Mouse (Mus musculus): Measurements from ENCODE around the gene Dlgap1. TPM values are rescaled to one million over a fixed set of nuclear protein-coding genes. Genes with fewer than 3 reads are reported as not detected.
"Not testable (repeated sequence)": the region's sequence is repeated elsewhere in the genome, so short reads cannot be mapped to it uniquely, and the experiment has no call there.

Dlgap1 gene
- polyA plus RNA-seq, 1 experiment from 2014 or later = 0.08 TPM

- H3K4me1 ChIP-seq = no peaks in the 10 kb centered on the region
- no peaks in the 10 kb centered on the region for H3K9me3 ChIP-seq (replicated peaks)
- H3K27me3 ChIP-seq (replicated peaks) = peaks cover 54% of the 10 kb centered on the region
- WGBS (ENCODE audit: insufficient replicate concordance) = 4% methylated on average over 51 of the region's 51 CpGs
- no peak overlapping the region for H3K9ac ChIP-seq
- H3K36me3 ChIP-seq = no peaks in the 10 kb centered on the region
- peak overlapping the region; percentile 45 for H3K4me3 ChIP-seq
- ATAC-seq = no peak
- peak overlapping the region; percentile 61 for H3K4me2 ChIP-seq
- H3K27ac ChIP-seq = no peak overlapping the region
Observed at GRCm38 (mm10) chr17:70817862-70818451, 849.1 kb downstream of the Dlgap1 start.

GRCm38 (mm10) chr17:70823083-70823482 is 854.2 kb downstream of the Dlgap1 start:
- peaks cover 31% of the 10 kb centered on the region for H3K27me3 ChIP-seq (replicated peaks)
- peak overlapping the region; percentile 37 for H3K4me2 ChIP-seq
- no peaks in the 10 kb centered on the region for H3K9me3 ChIP-seq (replicated peaks)
- H3K9ac ChIP-seq = no peak overlapping the region
- 0 out of 2 replicates have a peak overlapping the region, but pooled peaks have one; percentile 1 for H3K4me3 ChIP-seq
- no peak overlapping the region for H3K27ac ChIP-seq
- H3K36me3 ChIP-seq = no peaks in the 10 kb centered on the region
- H3K4me1 ChIP-seq = no peaks in the 10 kb centered on the region
- WGBS (ENCODE audit: insufficient replicate concordance) = 61% methylated on average over 8 of the region's 8 CpGs
- no peak for ATAC-seq

- Histone ChIP-seq H3K9ac (no peak overlapping the region), H3K27me3 (replicated peaks) (peaks cover 12% of the 10 kb centered on the region; the same call in 1 of the 2 replicates), H3K36me3 (no peaks in the 10 kb centered on the region), H3K9me3 (replicated peaks) (no peaks in the 10 kb centered on the region), H3K27ac (no peak overlapping the region), H3K4me3 (no peak overlapping the region), H3K4me1 (no peaks in the 10 kb centered on the region), H3K4me2 (no peak overlapping the region)
- 65% methylated on average over 12 of the region's 12 CpGs for WGBS (ENCODE audit: insufficient replicate concordance)
- ATAC-seq = no peak
Observed at GRCm38 (mm10) chr17:70826227-70826626, 857.4 kb downstream of the Dlgap1 start.

GRCm38 (mm10) chr17:70827463-70828179 is 858.7 kb downstream of the Dlgap1 start:
- not testable (repeated sequence) for H3K27ac ChIP-seq; ATAC-seq; H3K4me2 ChIP-seq; H3K9ac ChIP-seq; H3K36me3 ChIP-seq; H3K9me3 ChIP-seq (replicated peaks); H3K4me1 ChIP-seq; H3K27me3 ChIP-seq (replicated peaks); H3K4me3 ChIP-seq
- 69% methylated on average over 11 of the region's 11 CpGs for WGBS (ENCODE audit: insufficient replicate concordance)

GRCm38 (mm10) chr17:70828180-70828528 is 859.3 kb downstream of the Dlgap1 start:
- 62% methylated on average over 4 of the region's 4 CpGs for WGBS (ENCODE audit: insufficient replicate concordance)

GRCm38 (mm10) chr17:70828569-70828968 is 859.7 kb downstream of the Dlgap1 start:
- Histone ChIP-seq H3K27ac (no peak overlapping the region), H3K4me3 (no peak overlapping the region), H3K4me1 (no peaks in the 10 kb centered on the region), H3K36me3 (no peaks in the 10 kb centered on the region), H3K9ac (no peak overlapping the region), H3K4me2 (no peak overlapping the region), H3K9me3 (replicated peaks) (no peaks in the 10 kb centered on the region), H3K27me3 (replicated peaks) (peaks cover 13% of the 10 kb centered on the region)
- whole genome bisulfite sequencing (ENCODE audit: insufficient replicate concordance) = 70% methylated on average over 2 of the region's 2 CpGs
- no peak for ATAC-seq

More at GRCm38 (mm10) chr17:70828180-70828528, 859.3 kb downstream of the Dlgap1 start:
- ATAC-seq = no peak
- Histone ChIP-seq H3K27ac (no peak overlapping the region), H3K9ac (no peak overlapping the region), H3K4me2 (no peak overlapping the region), H3K9me3 (replicated peaks) (no peaks in the 10 kb centered on the region), H3K4me3 (no peak overlapping the region), H3K27me3 (replicated peaks) (peaks cover 9% of the 10 kb centered on the region), H3K36me3 (no peaks in the 10 kb centered on the region), H3K4me1 (no peaks in the 10 kb centered on the region)

GRCm38 (mm10) chr17:70829217-70829616 is 860.3 kb downstream of the Dlgap1 start:
- no peak for ATAC-seq

GRCm38 (mm10) chr17:70829943-70830715 is 861.3 kb downstream of the Dlgap1 start:
- Histone ChIP-seq H3K27ac (no peak overlapping the region), H3K4me1 (0 out of 2 replicates have a peak, but pooled peaks cover 10% of the 10 kb centered on the region), H3K4me3 (no peak overlapping the region), H3K9me3 (replicated peaks) (no peaks in the 10 kb centered on the region), H3K27me3 (replicated peaks) (peaks cover 26% of the 10 kb centered on the region), H3K9ac (no peak overlapping the region), H3K36me3 (no peaks in the 10 kb centered on the region), H3K4me2 (no peak overlapping the region)
- 76% methylated on average over 23 of the region's 23 CpGs for WGBS (ENCODE audit: insufficient replicate concordance)
- ATAC-seq = no peak

More at GRCm38 (mm10) chr17:70829217-70829616, 860.3 kb downstream of the Dlgap1 start:
- H3K4me1 ChIP-seq = 0 out of 2 replicates have a peak, but pooled peaks cover under 1% of the 10 kb centered on the region
- H3K9me3 ChIP-seq (replicated peaks) = no peaks in the 10 kb centered on the region
- no peaks in the 10 kb centered on the region for H3K36me3 ChIP-seq
- no peak overlapping the region for H3K4me2 ChIP-seq
- H3K27me3 ChIP-seq (replicated peaks) = peaks cover 17% of the 10 kb centered on the region
- 60% methylated on average over 6 of the region's 6 CpGs for WGBS (ENCODE audit: insufficient replicate concordance)
- H3K27ac ChIP-seq = no peak overlapping the region
- H3K9ac ChIP-seq = no peak overlapping the region
- H3K4me3 ChIP-seq = no peak overlapping the region

GRCm38 (mm10) chr17:70831591-70831990 is 862.7 kb downstream of the Dlgap1 start:
- WGBS (ENCODE audit: insufficient replicate concordance) = 65% methylated on average over 4 of the region's 4 CpGs
- no peak for ATAC-seq
- Histone ChIP-seq H3K27ac (no peak overlapping the region), H3K9ac (no peak overlapping the region), H3K4me3 (no peak overlapping the region), H3K9me3 (replicated peaks) (no peaks in the 10 kb centered on the region), H3K4me1 (0 out of 2 replicates have a peak, but pooled peaks cover 11% of the 10 kb centered on the region), H3K36me3 (no peaks in the 10 kb centered on the region), H3K27me3 (replicated peaks) (peaks cover 37% of the 10 kb centered on the region), H3K4me2 (no peak overlapping the region)

- H3K4me1 ChIP-seq = 0 out of 2 replicates have a peak, but pooled peaks cover 11% of the 10 kb centered on the region
- no peak for ATAC-seq
- no peak overlapping the region for H3K9ac ChIP-seq
- H3K4me2 ChIP-seq = no peak overlapping the region
- no peaks in the 10 kb centered on the region for H3K9me3 ChIP-seq (replicated peaks)
- H3K27ac ChIP-seq = no peak overlapping the region
- H3K27me3 ChIP-seq (replicated peaks) = peaks cover 41% of the 10 kb centered on the region
- WGBS (ENCODE audit: insufficient replicate concordance) = 47% methylated on average over 9 of the region's 9 CpGs
- no peak overlapping the region for H3K4me3 ChIP-seq
- H3K36me3 ChIP-seq = no peaks in the 10 kb centered on the region
Observed at GRCm38 (mm10) chr17:70832544-70832943, 863.7 kb downstream of the Dlgap1 start.

- peaks cover 41% of the 10 kb centered on the region for H3K27me3 ChIP-seq (replicated peaks)
- H3K9me3 ChIP-seq (replicated peaks) = no peaks in the 10 kb centered on the region
- 1% methylated on average over 29 of the region's 29 CpGs for WGBS (ENCODE audit: insufficient replicate concordance)
- peak overlapping the region; percentile 40 for H3K4me3 ChIP-seq
- 0 out of 2 replicates have a peak, but pooled peaks cover 11% of the 10 kb centered on the region for H3K4me1 ChIP-seq
- peak overlapping the region; percentile 62 for H3K4me2 ChIP-seq
- H3K36me3 ChIP-seq = no peaks in the 10 kb centered on the region
- peak overlapping the region; percentile 17; the same call in 1 of the 2 replicates for H3K9ac ChIP-seq
- peak; percentile 63 for ATAC-seq
- H3K27ac ChIP-seq = no peak overlapping the region
Observed at GRCm38 (mm10) chr17:70834430-70834965, 865.6 kb downstream of the Dlgap1 start.
